Mouse (Mus musculus): ENCODE measurements at regions not wholly inside any gene's neighbourhood (a gene's known extent, or its start where the extent isn't known, plus 50 kb on each side); places are given as distances from the start of the nearest gene placed in this dataset.

GRCm38 (mm10) chr12:32757441-32758119, 61.8 kb upstream of the Nampt start:
- H3K4me1 ChIP-seq (ENCODE audit: control insufficient read depth, insufficient read depth, low read length) = peaks cover 3% of the 10 kb centered on the region
- TF ChIP-seq CTCF (IDR thresholded peaks at IDR 0.05; ENCODE audit: extremely low read depth, insufficient read depth, low read length) (no peak), POLR2A (IDR thresholded peaks at IDR 0.05; ENCODE audit: extremely low read depth, insufficient read depth, low read length) (no peak)
- no peak overlapping the region for H3K27ac ChIP-seq (ENCODE audit: insufficient read depth, low read length)
- H3K4me3 ChIP-seq (ENCODE audit: insufficient read depth, low read length) = no peak overlapping the region

GRCm38 (mm10) chr12:32758150-32758549, 61.2 kb upstream of the Nampt start:
- Histone ChIP-seq H3K4me3 (ENCODE audit: insufficient read depth, low read length) (no peak overlapping the region), H3K4me1 (ENCODE audit: control insufficient read depth, insufficient read depth, low read length) (peaks cover 3% of the 10 kb centered on the region), H3K27ac (ENCODE audit: insufficient read depth, low read length) (no peak overlapping the region)
- no peak for TF ChIP-seq CTCF (IDR thresholded peaks at IDR 0.05; ENCODE audit: extremely low read depth, insufficient read depth, low read length)
- no peak for TF ChIP-seq POLR2A (IDR thresholded peaks at IDR 0.05; ENCODE audit: extremely low read depth, insufficient read depth, low read length)

- no peak overlapping the region for H3K4me3 ChIP-seq (ENCODE audit: insufficient read depth, low read length)
- TF ChIP-seq CTCF (IDR thresholded peaks at IDR 0.05; ENCODE audit: extremely low read depth, insufficient read depth, low read length) (no peak), POLR2A (IDR thresholded peaks at IDR 0.05; ENCODE audit: extremely low read depth, insufficient read depth, low read length) (no peak)
- peaks cover 3% of the 10 kb centered on the region for H3K4me1 ChIP-seq (ENCODE audit: control insufficient read depth, insufficient read depth, low read length)
- H3K27ac ChIP-seq (ENCODE audit: insufficient read depth, low read length) = no peak overlapping the region
Observed at GRCm38 (mm10) chr12:32760627-32761026, 58.7 kb upstream of the Nampt start.

- no peak for TF ChIP-seq POLR2A (IDR thresholded peaks at IDR 0.05; ENCODE audit: extremely low read depth, insufficient read depth, low read length)
- no peak for TF ChIP-seq CTCF (IDR thresholded peaks at IDR 0.05; ENCODE audit: extremely low read depth, insufficient read depth, low read length)
- no peak overlapping the region for H3K27ac ChIP-seq (ENCODE audit: insufficient read depth, low read length)
- H3K4me1 ChIP-seq (ENCODE audit: control insufficient read depth, insufficient read depth, low read length) = peaks cover 3% of the 10 kb centered on the region
- H3K4me3 ChIP-seq (ENCODE audit: insufficient read depth, low read length) = no peak overlapping the region
Observed at GRCm38 (mm10) chr12:32761055-32761454, 58.3 kb upstream of the Nampt start.

GRCm38 (mm10) chr12:32764271-32764670, 55.1 kb upstream of the Nampt start:
- H3K4me1 ChIP-seq (ENCODE audit: control insufficient read depth, insufficient read depth, low read length) = 0 out of 2 replicates have a peak, but pooled peaks cover 2% of the 10 kb centered on the region
- TF ChIP-seq POLR2A (IDR thresholded peaks at IDR 0.05; ENCODE audit: extremely low read depth, insufficient read depth, low read length) (no peak), CTCF (IDR thresholded peaks at IDR 0.05; ENCODE audit: extremely low read depth, insufficient read depth, low read length) (no peak)

GRCm38 (mm10) chr12:32764747-32765146, 54.6 kb upstream of the Nampt start:
- H3K27ac ChIP-seq (ENCODE audit: insufficient read depth, low read length) = no peak overlapping the region
- H3K4me1 ChIP-seq (ENCODE audit: control insufficient read depth, insufficient read depth, low read length) = 0 out of 2 replicates have a peak, but pooled peaks cover 2% of the 10 kb centered on the region
- TF ChIP-seq POLR2A (IDR thresholded peaks at IDR 0.05; ENCODE audit: extremely low read depth, insufficient read depth, low read length) (no peak), CTCF (IDR thresholded peaks at IDR 0.05; ENCODE audit: extremely low read depth, insufficient read depth, low read length) (no peak)
- H3K4me3 ChIP-seq (ENCODE audit: insufficient read depth, low read length) = no peak overlapping the region

More at GRCm38 (mm10) chr12:32764271-32764670, 55.1 kb upstream of the Nampt start:
- Histone ChIP-seq H3K4me3 (ENCODE audit: insufficient read depth, low read length) (no peak overlapping the region), H3K27ac (ENCODE audit: insufficient read depth, low read length) (no peak overlapping the region)

- Histone ChIP-seq H3K4me3 (ENCODE audit: insufficient read depth, low read length) (no peak overlapping the region), H3K27ac (ENCODE audit: insufficient read depth, low read length) (no peak overlapping the region), H3K4me1 (ENCODE audit: control insufficient read depth, insufficient read depth, low read length) (0 out of 2 replicates have a peak, but pooled peaks cover 2% of the 10 kb centered on the region)
- TF ChIP-seq CTCF (IDR thresholded peaks at IDR 0.05; ENCODE audit: extremely low read depth, insufficient read depth, low read length) = no peak
- TF ChIP-seq POLR2A (IDR thresholded peaks at IDR 0.05; ENCODE audit: extremely low read depth, insufficient read depth, low read length) = no peak
Observed at GRCm38 (mm10) chr12:32765861-32766260, 53.5 kb upstream of the Nampt start.

- H3K4me3 ChIP-seq (ENCODE audit: insufficient read depth, low read length) = no peak overlapping the region
- no peak for TF ChIP-seq POLR2A (IDR thresholded peaks at IDR 0.05; ENCODE audit: extremely low read depth, insufficient read depth, low read length)
- no peak for TF ChIP-seq CTCF (IDR thresholded peaks at IDR 0.05; ENCODE audit: extremely low read depth, insufficient read depth, low read length)
- H3K27ac ChIP-seq (ENCODE audit: insufficient read depth, low read length) = no peak overlapping the region
- 0 out of 2 replicates have a peak, but pooled peaks cover 2% of the 10 kb centered on the region for H3K4me1 ChIP-seq (ENCODE audit: control insufficient read depth, insufficient read depth, low read length)
Observed at GRCm38 (mm10) chr12:32766575-32766974, 52.8 kb upstream of the Nampt start.

GRCm38 (mm10) chr12:32767206-32768081, 51.9 kb upstream of the Nampt start:
- no peak for TF ChIP-seq POLR2A (IDR thresholded peaks at IDR 0.05; ENCODE audit: extremely low read depth, insufficient read depth, low read length)
- TF ChIP-seq CTCF (IDR thresholded peaks at IDR 0.05; ENCODE audit: extremely low read depth, insufficient read depth, low read length) = no peak
- Histone ChIP-seq H3K27ac (ENCODE audit: insufficient read depth, low read length) (no peak overlapping the region), H3K4me3 (ENCODE audit: insufficient read depth, low read length) (no peak overlapping the region), H3K4me1 (ENCODE audit: control insufficient read depth, insufficient read depth, low read length) (0 out of 2 replicates have a peak, but pooled peaks cover 2% of the 10 kb centered on the region)
